Comparison of ENCODE assay signal across 34 mouse cellular contexts in the genomic region with DNA sequence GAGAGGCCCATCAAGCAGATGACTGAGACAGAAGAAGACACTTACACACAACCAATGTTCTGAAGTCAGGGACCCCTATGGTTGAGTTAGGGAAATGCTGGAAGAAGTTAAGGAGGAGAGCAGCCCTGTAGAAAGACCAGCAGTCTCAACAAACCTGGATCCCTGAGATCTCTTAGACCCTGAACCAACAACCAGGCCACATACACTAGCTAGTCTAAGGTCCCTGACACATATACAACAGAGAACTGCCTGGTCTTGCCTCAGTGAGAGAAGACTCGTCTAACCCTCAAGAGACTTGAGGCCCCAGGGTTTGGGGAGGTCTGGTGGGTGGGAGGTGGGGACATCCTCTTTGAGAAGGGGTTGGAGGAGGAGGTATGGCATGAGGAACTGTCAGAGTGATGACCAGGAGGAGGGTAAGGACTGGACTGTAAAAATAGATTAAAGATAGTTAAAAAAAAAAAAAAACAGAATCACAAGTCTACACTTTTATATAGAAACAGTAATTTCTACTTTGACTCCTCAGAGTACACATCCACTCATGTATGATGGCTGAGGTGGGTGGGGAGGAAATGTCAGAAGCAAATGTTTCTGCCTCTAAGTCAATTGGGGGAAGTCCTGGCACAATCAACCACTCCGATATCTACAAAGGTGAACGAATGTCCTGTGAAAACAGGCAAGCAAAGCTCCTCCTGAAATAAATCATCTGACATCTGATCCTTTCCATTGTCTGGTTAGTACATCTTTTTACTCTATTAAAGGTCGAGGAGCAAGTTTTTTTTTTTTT. TPM values are rescaled to one million over a fixed set of nuclear protein-coding genes. Genes with fewer than 3 reads are reported as not detected.
A peak's percentile ranks its signal among the peaks of the same experiment; 100 is the strongest.
DNase-seq lines count a peak whose midpoint lies in the region; ATAC-seq lines count a peak whose summit lies in the region.
"Had no signal": no experiment of that assay in that cellular context is flagged by ENCODE, and none has a peak within 500 bp of the region (broad histone marks: within the 10 kb centered on the region; RNA-seq: fewer than 3 reads in every experiment).

No protein-coding gene starts in this region.

- no peak overlapping the region for H3K27ac ChIP-seq in forebrain, embryonic 13.5 days
- H3K27ac ChIP-seq: heart, embryonic 10.5 days; hindbrain, embryonic 12.5 days; hindbrain, postnatal 0 days; layer of hippocampus, adult 2 months; limb, embryonic 13.5 days; macrophage; midbrain, embryonic 13.5 days; neural tube, embryonic 15.5 days had no signal

- H3K4me2 ChIP-seq in forebrain, embryonic 13.5 days, result no peak overlapping the region
- H3K4me2 ChIP-seq: hindbrain, embryonic 12.5 days; limb, embryonic 13.5 days; liver, embryonic 11.5 days; midbrain, embryonic 13.5 days; neural tube, embryonic 15.5 days had no signal

- ATAC-seq in CD4-positive, CD25-positive, alpha-beta regulatory T cell, adult 4 months, result peak; percentile 69
- ATAC-seq in forebrain, embryonic 13.5 days, result no peak
- ATAC-seq: forebrain, postnatal 0 days; hindbrain, postnatal 0 days; intestine, postnatal 0 days; liver, postnatal 0 days; lung, postnatal 0 days; midbrain, embryonic 13.5 days had no signal

- peak; percentile 82 to 85 for DNase-seq in spleen, postnatal 36 days (ENCODE audit: low spot score in 2 of 2)
- DNase-seq in spleen, postnatal 14 days (ENCODE audit: low spot score in 2 of 2), result no peak
- DNase-seq in induced T-regulatory cell, adult 2 months (ENCODE audit: low read depth), result peak; percentile 87
- DNase-seq in splenic B cell, adult 2 months (ENCODE audit: low read depth, low spot score), result peak; percentile 89
- DNase-seq in cerebellum, adult 11 months, result no peak
- DNase-seq: adrenal gland, postnatal 10 days; cerebellum, adult 18-20 months; cerebellum, postnatal 14 days; forebrain, postnatal 0 days; gastrocnemius, postnatal 10 days; heart, postnatal 36 days; kidney, postnatal 14 days; liver, postnatal 0 days; right cerebral cortex, postnatal 25 days; thymus, postnatal 25 days had no signal

- H3K36me3 ChIP-seq in splenic B cell, adult 2 months (ENCODE audit: control insufficient read depth, insufficient read depth, low read length, poor library complexity, severe bottlenecking), result no peaks in the 10 kb centered on the region
- H3K36me3 ChIP-seq in forebrain, embryonic 13.5 days (ENCODE audit: poor library complexity, severe bottlenecking), result no peaks in the 10 kb centered on the region
- H3K36me3 ChIP-seq: heart, embryonic 10.5 days; hindbrain, embryonic 12.5 days; limb, embryonic 13.5 days; midbrain, embryonic 13.5 days; neural tube, embryonic 15.5 days had no signal

- no peaks in the 10 kb centered on the region for H3K9me3 ChIP-seq in forebrain, embryonic 13.5 days (replicated peaks)
- H3K9me3 ChIP-seq: heart, embryonic 10.5 days; hindbrain, embryonic 12.5 days; limb, embryonic 13.5 days; midbrain, embryonic 13.5 days; neural tube, embryonic 15.5 days had no signal

- H3K9ac ChIP-seq in forebrain, embryonic 13.5 days, result no peak overlapping the region
- H3K9ac ChIP-seq: forebrain, postnatal 0 days; hindbrain, embryonic 12.5 days; limb, embryonic 13.5 days; liver, postnatal 0 days; midbrain, embryonic 13.5 days; neural tube, embryonic 15.5 days had no signal

- 76% methylated on average over 4 of the region's 4 CpGs for WGBS in forebrain, embryonic 13.5 days

- no peak overlapping the region for H3K4me3 ChIP-seq in forebrain, embryonic 13.5 days
- H3K4me3 ChIP-seq: erythroblast, embryonic 14.5 days; heart, embryonic 10.5 days; hindbrain, embryonic 12.5 days; layer of hippocampus, adult 2 months; limb, embryonic 13.5 days; midbrain, embryonic 13.5 days; neural tube, embryonic 15.5 days had no signal

- H3K4me1 ChIP-seq in forebrain, embryonic 13.5 days, result no peaks in the 10 kb centered on the region
- H3K4me1 ChIP-seq: heart, embryonic 10.5 days; hindbrain, embryonic 12.5 days; limb, embryonic 13.5 days; midbrain, embryonic 13.5 days; neural tube, embryonic 15.5 days had no signal

- no peaks in the 10 kb centered on the region for H3K27me3 ChIP-seq in splenic B cell, adult 2 months (ENCODE audit: control insufficient read depth, insufficient read depth, low read length, poor library complexity, severe bottlenecking)
- H3K27me3 ChIP-seq in forebrain, embryonic 13.5 days, result no peaks in the 10 kb centered on the region
- H3K27me3 ChIP-seq: hindbrain, embryonic 12.5 days; limb, embryonic 13.5 days; midbrain, embryonic 13.5 days; neural tube, embryonic 15.5 days had no signal

RNA-seq across cellular contexts. Expression of a gene that starts 5.9 kb away (rescaled TPM):
- polyA plus RNA-seq in CD4-positive, CD25-positive, alpha-beta regulatory T cell, adult 4 months (2017; shearing (Covaris generic)), result 100 to 1,000 TPM; 420 to 532 TPM
- not detected in 2 replicates for polyA plus RNA-seq in forebrain, embryonic 13.5 days (2015; fragmentation: Nextera tagmentation; extraction: Ambion mirVana)
- polyA plus RNA-seq: embryonic facial prominence, embryonic 14.5 days; erythroblast, embryonic 14.5 days; forebrain, embryonic 11.5 days; heart, embryonic 10.5 days; heart, embryonic 16.5 days; hindbrain, embryonic 12.5 days; hindbrain, postnatal 0 days; kidney, embryonic 14.5 days; limb, embryonic 13.5 days; liver, embryonic 11.5 days; midbrain, embryonic 13.5 days; neural tube, embryonic 15.5 days had no signal

RNA-seq across cellular contexts. Expression of a gene that starts 22.4 kb away (rescaled TPM):
- 10 to 100 TPM; 13.4 to 20.1 TPM for polyA plus RNA-seq in CD4-positive, CD25-positive, alpha-beta regulatory T cell, adult 4 months (2017; shearing (Covaris generic))
- 0.86 and 1.0 TPM in 2 replicates for polyA plus RNA-seq in forebrain, embryonic 13.5 days (2015; fragmentation: Nextera tagmentation; extraction: Ambion mirVana)
- polyA plus RNA-seq: erythroblast, embryonic 14.5 days had no signal

RNA-seq across cellular contexts. Expression of a gene that starts 24.7 kb away (rescaled TPM):
- polyA plus RNA-seq in CD4-positive, CD25-positive, alpha-beta regulatory T cell, adult 4 months (2017; shearing (Covaris generic)), result 1,000 to 10,000 TPM; 1,239 to 1,299 TPM
- polyA plus RNA-seq in forebrain, embryonic 13.5 days (2015; fragmentation: Nextera tagmentation; extraction: Ambion mirVana), result 1.5 TPM in 2 replicates
- polyA plus RNA-seq: erythroblast, embryonic 14.5 days had no signal

RNA-seq across cellular contexts. Expression of a gene that starts 45.0 kb away (rescaled TPM):
- 1 to 10 TPM; 3.9 to 6.3 TPM for polyA plus RNA-seq in CD4-positive, CD25-positive, alpha-beta regulatory T cell, adult 4 months (2017; shearing (Covaris generic))
- not detected in 2 replicates for polyA plus RNA-seq in forebrain, embryonic 13.5 days (2015; fragmentation: Nextera tagmentation; extraction: Ambion mirVana)
- polyA plus RNA-seq: cortical plate, adult 2 months; erythroblast, embryonic 14.5 days; forebrain, postnatal 0 days; hindbrain, embryonic 12.5 days; hindbrain, postnatal 0 days; macrophage; midbrain, embryonic 13.5 days; neural tube, embryonic 15.5 days had no signal

RNA-seq across cellular contexts. Expression of a gene that starts 48.2 kb away (rescaled TPM):
- polyA plus RNA-seq in CD4-positive, CD25-positive, alpha-beta regulatory T cell, adult 4 months (2017; shearing (Covaris generic)), result 1,000 to 10,000 TPM; 2,426 to 2,599 TPM
- not detected in 2 replicates for polyA plus RNA-seq in forebrain, embryonic 13.5 days (2015; fragmentation: Nextera tagmentation; extraction: Ambion mirVana)
- polyA plus RNA-seq: forebrain, embryonic 11.5 days; forebrain, postnatal 0 days; heart, embryonic 10.5 days; hindbrain, embryonic 12.5 days; hindbrain, postnatal 0 days; kidney, embryonic 14.5 days; limb, embryonic 13.5 days; liver, embryonic 11.5 days; midbrain, embryonic 13.5 days; neural tube, embryonic 15.5 days had no signal

Comparison
In these comparisons a context has a peak if more than half of its experiments do, and no peak if none do; other contexts are left out.
1. DNase-seq: peak in spleen, postnatal 36 days (2 of 2), induced T-regulatory cell, adult 2 months (single experiment) and splenic B cell, adult 2 months (single experiment); none in spleen, postnatal 14 days (0 of 2) and cerebellum, adult 11 months (single experiment).
2. RNA of a gene that starts 5.9 kb away (polyA plus RNA-seq): 420 to 532 TPM in CD4-positive, CD25-positive, alpha-beta regulatory T cell, adult 4 months; not detected in forebrain, embryonic 13.5 days; every median in the first group is over 100 times any median in the second.
3. RNA of a gene that starts 24.7 kb away (polyA plus RNA-seq): 1,239 to 1,299 TPM in CD4-positive, CD25-positive, alpha-beta regulatory T cell, adult 4 months; 1.5 TPM in forebrain, embryonic 13.5 days; every median in the first group is over 100 times any median in the second.